Mouse (Mus musculus) kidney, postnatal 4 days (tissue): ENCODE results near the gene Btnl1.

Experiments used
- DNase-seq, 2 experiments: peaks; one replicate each; pipeline ENCODE4 v3.0.0; 2021; ENCODE audit warnings: mixed read lengths in 2 of 2

The Btnl1 gene

GRCm38 (mm10) chr17:34376847-34377246 lies at the start of gene Btnl1:
Btnl1 (plus strand) TSS chr17:34377132.
- no peak for DNase-seq

- no peak for DNase-seq
Observed at GRCm38 (mm10) chr17:34329807-34330206, 47.1 kb upstream of the Btnl1 start.

GRCm38 (mm10) chr17:34331200-34331599 lies 45.7 kb upstream of the Btnl1 start:
- no peak for DNase-seq

GRCm38 (mm10) chr17:34340619-34341402 lies 36.1 kb upstream of the Btnl1 start:
- DNase-seq: no peak

GRCm38 (mm10) chr17:34344882-34345281 lies 32.0 kb upstream of the Btnl1 start:
- no peak for DNase-seq

GRCm38 (mm10) chr17:34345486-34345885 lies 31.4 kb upstream of the Btnl1 start:
- no peak for DNase-seq

GRCm38 (mm10) chr17:34346041-34346440 lies 30.9 kb upstream of the Btnl1 start:
- no peak for DNase-seq

- peak; percentile 59 to 66 for DNase-seq
Observed at GRCm38 (mm10) chr17:34347606-34348308, 29.2 kb upstream of the Btnl1 start.

GRCm38 (mm10) chr17:34349429-34349828 lies 27.5 kb upstream of the Btnl1 start:
- DNase-seq: peak; percentile 84

- no peak for DNase-seq
Observed at GRCm38 (mm10) chr17:34354539-34354938, 22.4 kb upstream of the Btnl1 start, which contains the start of gene Btnl2. Btnl2 (plus strand) TSS chr17:34354822.

- no peak for DNase-seq
Observed at GRCm38 (mm10) chr17:34354940-34355339, 22.0 kb upstream of the Btnl1 start.

GRCm38 (mm10) chr17:34362954-34363546 lies 13.9 kb upstream of the Btnl1 start:
- no peak for DNase-seq

- DNase-seq: no peak
Observed at GRCm38 (mm10) chr17:34363676-34364310, 13.1 kb upstream of the Btnl1 start.

- DNase-seq: peak in 1 of 2 experiments; percentile 12
Observed at GRCm38 (mm10) chr17:34365031-34365430, 11.9 kb upstream of the Btnl1 start.

- no peak for DNase-seq
Observed at GRCm38 (mm10) chr17:34370563-34370962, 6.4 kb upstream of the Btnl1 start.

GRCm38 (mm10) chr17:34373055-34373709 lies 3.8 kb upstream of the Btnl1 start:
- no peak for DNase-seq

GRCm38 (mm10) chr17:34377450-34378209 lies 698 bp downstream of the Btnl1 start:
- no peak for DNase-seq

GRCm38 (mm10) chr17:34378716-34379115 lies 1.8 kb downstream of the Btnl1 start:
- no peak for DNase-seq

- no peak for DNase-seq
Observed at GRCm38 (mm10) chr17:34379451-34379850, 2.5 kb downstream of the Btnl1 start.

GRCm38 (mm10) chr17:34381876-34382275 lies 4.9 kb downstream of the Btnl1 start:
- no peak for DNase-seq

- DNase-seq: peak; percentile 56 to 60
Observed at GRCm38 (mm10) chr17:34383212-34383611, 6.3 kb downstream of the Btnl1 start.

- peak in 1 of 2 experiments; percentile 11 for DNase-seq
Observed at GRCm38 (mm10) chr17:34384699-34385098, 7.8 kb downstream of the Btnl1 start.
